Mouse (Mus musculus) thymus, postnatal 36 days (tissue): ENCODE results near the gene Chchd6.

ENCODE experiments used
- DNase-seq, 2 experiments: peaks; one replicate each; pipeline ENCODE4 v3.0.0; 2022; ENCODE audit warnings: mixed read lengths in 2 of 2

Chchd6 gene

DNA sequence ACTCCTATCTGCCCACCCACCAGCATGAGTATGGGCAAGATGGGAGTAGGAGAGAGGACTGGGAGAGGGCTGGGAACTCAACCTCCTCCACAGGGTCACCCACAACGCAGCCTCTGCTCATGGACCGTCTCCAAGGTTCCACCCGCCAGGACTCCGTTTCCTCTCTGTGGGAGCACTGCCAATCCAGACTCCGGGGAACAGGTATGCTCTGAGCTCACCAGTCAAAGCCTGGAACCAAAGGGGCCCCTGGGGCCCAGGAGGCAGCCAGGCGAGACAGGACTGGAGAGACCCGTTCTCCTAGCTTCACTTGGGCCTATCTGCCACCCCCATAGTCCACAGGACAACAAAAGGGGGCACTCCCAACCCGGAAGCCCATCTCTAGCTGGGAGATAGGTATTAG, 242.4 kb downstream of the Chchd6 start:
- DNase-seq, result no peak

DNA sequence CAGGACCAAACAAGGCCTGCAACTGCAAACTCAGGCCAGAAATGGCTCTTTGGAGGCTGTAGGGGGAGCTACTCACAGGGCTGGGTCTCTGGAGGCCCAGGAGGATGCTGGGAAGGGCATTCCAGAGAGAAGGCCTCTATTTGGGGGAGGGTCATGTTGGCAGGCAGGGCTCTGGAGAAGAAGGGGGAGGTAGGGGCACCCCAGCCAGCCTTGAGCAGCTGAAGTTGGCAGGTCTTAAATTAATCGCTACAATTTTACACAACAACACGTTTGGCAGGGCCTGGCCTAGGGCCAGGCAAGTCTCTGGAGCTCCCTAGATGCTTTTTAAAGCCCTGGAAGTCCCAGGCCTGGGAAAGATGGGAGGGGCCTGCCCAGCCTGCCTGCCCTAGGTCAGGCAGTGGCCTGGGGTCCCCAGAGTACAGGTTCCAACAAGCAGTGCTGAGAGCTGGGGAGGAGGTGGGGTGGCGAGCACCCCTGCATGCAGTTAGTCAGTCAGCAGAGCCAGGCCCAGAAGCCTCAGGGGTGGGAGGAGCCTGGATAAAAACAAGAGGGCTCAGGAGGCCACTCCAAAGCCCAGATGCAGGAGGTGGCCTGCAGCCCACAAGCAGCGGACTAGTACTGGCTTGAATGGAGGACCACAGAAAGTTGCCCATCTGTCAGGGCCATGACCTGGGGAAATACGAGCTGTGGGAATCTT, 243.9 kb downstream of the Chchd6 start:
- DNase-seq, result no peak

DNA sequence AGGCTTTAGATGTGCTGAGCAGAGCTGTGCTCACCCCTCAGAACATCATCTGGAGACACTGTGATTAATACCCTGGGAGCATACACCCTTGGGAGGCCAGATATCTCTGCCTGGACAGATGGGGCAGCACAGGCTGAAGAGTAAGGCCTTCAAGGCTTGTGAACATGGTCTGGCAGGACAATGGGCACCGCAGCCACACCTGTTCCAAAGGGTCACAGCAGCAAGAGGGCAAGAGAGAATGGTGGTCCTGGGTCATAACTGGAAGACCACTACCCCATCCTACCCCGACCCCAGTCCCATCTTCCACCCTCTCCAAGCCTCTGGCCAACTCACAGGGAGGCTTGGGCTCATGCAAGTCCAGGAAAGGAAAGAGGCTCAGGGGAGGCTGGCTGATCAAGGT, 244.9 kb downstream of the Chchd6 start:
- DNase-seq, result no peak

DNA sequence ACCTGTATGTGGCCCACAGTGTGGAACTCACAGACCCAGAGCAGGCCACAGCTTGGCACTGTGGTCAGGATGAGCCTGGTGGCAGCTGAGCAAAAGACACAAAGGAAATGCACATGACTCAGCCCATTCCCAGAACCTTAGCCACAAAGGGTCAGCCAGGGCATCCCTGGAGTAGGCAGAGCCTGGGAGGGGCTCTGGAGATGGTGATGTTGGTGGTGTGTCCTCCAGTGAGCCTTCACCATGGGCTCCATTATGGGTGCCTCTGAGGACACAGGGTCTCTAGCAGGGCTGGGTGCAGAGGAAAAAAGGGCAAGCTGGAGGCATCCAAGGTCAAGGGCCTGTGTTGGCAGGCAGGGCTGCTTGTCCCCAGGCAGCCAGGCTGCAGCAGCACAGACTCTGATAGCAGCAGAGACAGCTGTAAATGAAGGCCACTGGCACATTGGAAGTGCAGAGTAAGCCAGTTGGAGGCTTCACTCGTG, 245.4 kb downstream of the Chchd6 start:
- DNase-seq, result no peak

DNA sequence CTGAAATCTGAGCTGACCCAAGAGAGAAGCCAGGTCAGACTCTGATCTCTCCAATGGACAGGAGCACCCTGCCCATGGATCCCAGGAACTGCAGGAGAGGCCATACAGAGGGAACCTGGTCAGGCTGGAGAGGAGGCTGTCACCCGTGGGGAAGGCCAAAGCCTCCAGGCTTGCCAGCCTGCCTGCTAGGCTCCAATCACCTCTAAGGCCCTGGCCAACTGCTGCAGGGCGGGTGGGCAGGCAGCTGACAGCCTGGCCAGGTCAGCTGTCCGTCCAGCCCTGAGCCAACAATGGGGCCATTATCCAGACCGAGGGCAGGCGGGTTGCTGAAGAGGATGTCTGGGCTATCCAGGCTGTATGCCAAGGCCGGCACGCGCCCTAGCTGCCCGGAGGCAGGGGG, 247.1 kb downstream of the Chchd6 start:
- DNase-seq, result no peak

DNA sequence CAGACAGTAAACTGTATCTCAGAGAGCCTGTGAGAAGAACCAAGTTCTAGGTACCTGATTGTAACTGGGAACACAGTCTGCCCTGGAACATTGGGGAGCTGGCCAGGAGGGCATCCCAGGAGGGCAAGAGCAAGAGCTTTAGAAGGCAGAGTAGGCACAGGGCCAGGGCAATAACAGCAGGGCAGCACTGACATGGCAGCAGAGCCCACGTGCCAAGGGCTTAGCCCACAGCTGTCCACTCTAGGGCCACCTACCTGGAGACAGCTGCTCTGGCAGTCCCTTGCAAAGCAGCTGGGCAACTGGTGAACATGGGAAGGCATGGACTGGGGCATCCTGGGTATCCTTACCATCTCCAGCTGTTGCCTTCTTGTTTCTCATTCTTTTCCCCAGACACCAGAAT, 247.7 kb downstream of the Chchd6 start:
- no peak for DNase-seq

DNA sequence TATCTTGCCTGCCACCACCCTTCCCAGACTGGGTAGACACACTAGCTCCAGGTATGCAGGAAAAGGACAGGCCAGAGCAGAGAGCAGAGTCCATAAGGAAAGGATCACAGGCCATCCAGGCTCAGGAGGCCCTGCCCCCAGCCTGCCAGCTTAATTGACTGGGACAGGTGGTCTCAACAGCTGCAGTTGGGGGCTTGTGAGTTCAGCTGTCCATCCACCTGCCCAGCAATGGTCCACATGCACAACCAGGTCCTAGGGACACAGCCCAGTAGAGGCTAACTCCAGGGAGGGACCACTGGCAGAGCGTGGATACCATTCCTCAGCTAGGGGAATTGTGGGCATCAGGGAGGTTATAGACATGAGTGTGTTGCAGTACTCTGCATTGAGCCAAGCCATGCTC, 249.6 kb downstream of the Chchd6 start:
- no peak for DNase-seq

DNA sequence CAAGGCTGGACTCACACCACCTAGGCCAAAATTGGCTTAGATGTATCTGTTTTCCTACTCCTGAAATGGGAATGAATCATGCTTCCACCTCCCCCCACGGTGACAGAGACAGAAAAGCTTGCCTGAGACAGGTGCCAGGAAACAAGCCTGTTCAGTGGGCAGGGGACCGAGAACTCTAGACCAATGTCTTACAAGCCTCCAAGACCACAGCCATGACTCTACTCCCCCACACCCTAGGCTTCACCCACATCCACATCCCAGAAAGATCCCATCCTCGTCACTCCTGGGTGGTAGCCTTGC, 250.0 kb downstream of the Chchd6 start:
- DNase-seq, result peak; percentile 37 to 41

DNA sequence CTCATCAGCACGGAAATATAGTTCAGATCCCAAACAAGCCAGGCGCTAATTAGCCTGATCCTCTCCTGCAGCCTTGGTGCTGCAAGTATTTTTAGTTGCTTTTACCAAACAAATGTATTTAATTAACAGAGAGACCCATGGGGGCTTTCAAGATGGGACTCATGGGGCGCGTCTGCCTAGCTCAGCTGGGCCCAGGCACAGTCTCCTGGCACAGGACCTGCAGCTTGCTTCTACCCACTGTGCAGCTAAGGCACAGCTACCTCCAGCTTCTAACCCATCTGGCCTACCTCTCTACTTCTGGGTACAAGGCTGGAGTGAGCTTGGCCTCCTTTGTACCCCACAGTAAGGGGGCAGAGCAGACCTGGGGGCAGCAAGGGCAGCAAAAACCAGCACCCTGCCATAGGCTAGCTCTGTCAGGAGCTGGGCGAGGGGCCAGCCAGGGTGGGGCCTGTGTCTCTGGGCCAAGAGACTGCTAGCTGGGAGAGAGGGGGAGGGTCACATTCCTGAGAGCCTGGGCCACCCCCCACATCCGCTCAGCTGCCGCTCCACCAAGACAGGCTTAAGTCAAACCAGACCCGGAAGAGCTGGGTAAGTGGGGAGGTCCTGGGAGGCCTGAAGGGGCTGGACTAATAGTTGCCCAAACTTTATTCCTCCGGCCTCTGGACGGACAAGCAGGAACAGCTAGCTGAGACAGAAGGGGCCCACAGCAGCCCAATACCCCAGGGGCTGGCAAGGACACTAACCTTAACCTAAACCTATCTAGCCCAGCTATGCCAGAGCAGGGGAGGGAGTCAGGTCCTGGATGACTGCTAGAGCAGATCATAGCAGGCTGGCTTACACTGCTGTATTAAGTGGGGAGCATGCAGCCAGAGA, 250.6 kb downstream of the Chchd6 start:
- DNase-seq, result peak; percentile 68 to 82

DNA sequence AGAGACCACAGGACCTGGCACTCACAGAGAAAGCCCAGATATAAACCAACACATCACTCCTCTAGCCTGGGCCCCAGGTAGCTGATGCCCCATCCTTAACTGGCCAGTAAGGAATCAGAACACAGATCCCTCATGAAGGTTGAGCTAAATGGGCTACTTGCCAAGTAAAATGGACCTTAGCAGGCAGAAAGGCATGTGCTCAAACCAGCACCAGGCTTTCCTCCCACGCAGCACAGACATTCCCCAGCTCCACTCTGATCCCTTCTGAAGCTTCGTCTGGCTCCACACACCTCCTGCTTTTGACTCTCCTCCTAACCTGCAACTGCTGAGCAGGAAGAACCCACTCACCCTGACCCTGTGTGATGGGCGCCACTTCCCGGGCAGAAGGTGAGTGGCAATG, 253.5 kb downstream of the Chchd6 start:
- DNase-seq, result no peak

DNA sequence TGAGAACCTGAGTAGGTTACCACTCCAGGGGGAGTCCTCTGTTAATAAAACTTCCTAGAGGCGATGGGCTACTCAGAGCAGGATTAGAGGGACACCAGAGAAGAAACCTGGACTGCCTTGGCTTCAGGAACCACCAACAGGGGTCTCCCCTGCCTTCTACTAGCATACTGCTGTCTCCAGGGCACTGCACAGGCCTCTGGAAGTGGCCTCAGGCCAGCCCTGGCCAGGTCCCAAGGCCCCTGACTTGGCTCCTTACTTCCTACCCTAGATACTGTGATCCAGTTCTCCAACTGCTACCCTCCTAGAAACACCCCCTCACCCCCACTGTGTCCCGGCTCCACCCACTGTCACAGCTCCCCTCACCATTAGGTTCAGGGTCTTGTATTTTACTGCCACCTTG, 256.0 kb downstream of the Chchd6 start:
- DNase-seq, result no peak

DNA sequence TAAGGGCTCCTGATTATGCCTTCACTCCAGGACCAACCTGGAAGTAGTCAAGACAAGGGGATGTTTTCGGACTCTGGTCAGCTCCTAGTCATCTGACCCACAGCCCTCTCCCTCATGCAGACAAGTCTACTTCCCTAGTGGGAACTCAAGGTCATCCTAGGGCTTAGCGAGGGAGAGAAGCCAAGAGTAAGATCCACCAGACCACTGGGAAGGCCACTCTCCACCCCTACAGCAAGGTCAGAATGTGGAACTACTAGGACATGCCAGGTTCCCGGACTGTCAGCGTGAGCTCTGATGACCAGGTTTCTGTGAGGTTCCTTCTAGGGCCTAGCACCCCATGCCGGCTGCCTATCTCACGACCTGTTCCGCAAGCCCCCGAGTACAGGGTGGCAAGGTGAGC, 256.7 kb downstream of the Chchd6 start:
- no peak for DNase-seq

DNA sequence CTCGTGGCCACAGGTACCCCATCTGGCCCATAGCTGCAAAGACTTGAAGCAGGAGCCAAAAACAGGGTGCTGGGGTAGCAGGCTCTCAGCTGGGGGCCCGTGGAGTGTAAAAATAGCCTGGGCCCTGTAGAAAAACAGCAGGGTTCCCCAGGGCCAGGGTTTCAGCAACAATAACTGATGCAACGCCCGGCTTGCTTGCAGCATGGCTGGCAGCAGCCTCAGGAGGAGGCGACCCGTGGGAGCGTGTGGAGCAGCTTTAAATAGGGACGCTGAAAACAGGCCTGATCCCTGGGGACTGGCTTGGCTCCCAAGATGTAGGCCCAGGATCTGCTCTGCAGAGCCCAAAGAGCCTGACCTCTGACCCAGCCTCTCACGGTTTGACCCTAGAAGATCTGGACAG, 257.9 kb downstream of the Chchd6 start:
- no peak for DNase-seq

DNA sequence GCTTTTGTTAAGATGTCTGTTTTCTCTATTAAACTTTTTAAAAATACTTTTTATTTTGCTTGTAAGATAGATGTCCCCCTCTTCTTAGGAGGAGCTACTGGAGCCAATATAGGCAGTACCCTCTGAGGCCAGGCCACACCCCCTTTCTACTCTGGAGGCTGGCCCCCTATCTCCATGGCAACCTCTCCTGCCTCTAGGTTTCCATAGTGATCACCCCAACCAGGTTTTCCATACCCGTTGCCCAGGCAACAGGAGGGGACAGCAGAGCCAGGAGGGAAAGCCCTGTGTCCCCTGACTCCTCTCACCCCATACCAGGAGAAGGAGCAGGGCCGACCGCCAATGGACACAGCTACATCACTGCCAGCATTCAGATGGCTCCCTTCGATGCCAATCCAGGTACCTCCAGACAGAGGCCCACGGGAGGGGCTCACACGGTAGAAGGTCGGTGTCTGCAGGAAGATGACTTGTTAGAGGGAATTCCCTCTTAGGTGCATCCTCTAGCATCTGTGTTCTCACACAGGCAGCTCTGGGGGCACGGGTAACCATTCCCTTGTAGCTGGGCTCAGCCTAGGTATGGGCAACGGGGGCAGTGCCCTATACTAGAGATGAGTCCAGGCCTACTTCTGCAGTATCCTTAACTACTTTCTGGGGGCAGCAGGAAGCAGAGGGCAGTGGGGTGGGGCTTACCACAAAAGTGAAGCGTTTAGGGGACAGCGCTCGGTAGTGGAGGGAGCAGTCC, 261.3 kb downstream of the Chchd6 start:
- no peak for DNase-seq
